8 mouse cellular contexts compared by ENCODE assay signal in genomic region chr17:68273527-68273926, GRCm38 (mm10). TPM values are rescaled to one million over a fixed set of nuclear protein-coding genes. Genes with fewer than 3 reads are reported as not detected.
DNase-seq lines count a peak whose midpoint lies in the region; ATAC-seq and TF ChIP-seq lines count a peak whose summit lies in the region.

TSS of gene L3mbtl4 (plus strand) at chr17:68273797.

- H3K27me3 ChIP-seq in heart, postnatal 0 days (ENCODE audit: control insufficient read depth, insufficient read depth, low read length) = peaks cover 29% of the 10 kb centered on the region
- peaks cover 4% of the 10 kb centered on the region; the same call in 1 of the 2 replicates for H3K27me3 ChIP-seq in forebrain, embryonic 11.5 days (ENCODE audit: control insufficient read depth, insufficient read depth, low read length)
- peaks cover 10% of the 10 kb centered on the region for H3K27me3 ChIP-seq in liver, postnatal 0 days (ENCODE audit: insufficient read depth, low read length)
- peaks cover 19% of the 10 kb centered on the region for H3K27me3 ChIP-seq in stomach, embryonic 15.5 days (replicated peaks)

- intact Hi-C loops in heart, postnatal 10 days (cut with DNase I) = no loop called here

- no peak for DNase-seq in heart, postnatal 0 days (ENCODE audit: low spot score)
- DNase-seq in heart, postnatal 10 days = no peak
- DNase-seq in adrenal gland, postnatal 25 days = peak; percentile 29
- peak; percentile 71 for DNase-seq in forebrain, embryonic 11.5 days (ENCODE audit: low spot score)
- DNase-seq in kidney, postnatal 14 days = peak; percentile 25
- peak; percentile 21 for DNase-seq in liver, postnatal 0 days
- no peak for DNase-seq in adipocyte (ENCODE audit: low spot score)

- no peaks in the 10 kb centered on the region for H3K9me3 ChIP-seq in heart, postnatal 0 days (replicated peaks; ENCODE audit: control insufficient read depth, low read length)
- no peaks in the 10 kb centered on the region for H3K9me3 ChIP-seq in forebrain, embryonic 11.5 days (ENCODE audit: control insufficient read depth, low read length)
- H3K9me3 ChIP-seq in liver, postnatal 0 days (ENCODE audit: low read length) = no peaks in the 10 kb centered on the region
- no peaks in the 10 kb centered on the region for H3K9me3 ChIP-seq in stomach, embryonic 15.5 days

- no peak for ATAC-seq in heart, postnatal 0 days (ENCODE audit: insufficient read depth, low read depth)
- ATAC-seq in forebrain, embryonic 11.5 days (replicated peaks; ENCODE audit: low FRiP score) = peak; percentile 85
- 0 out of 2 replicates have a peak, but pooled peaks have one; percentile 23 for ATAC-seq in liver, postnatal 0 days
- peak; percentile 60; the same call in 1 of the 2 replicates for ATAC-seq in stomach, embryonic 15.5 days (ENCODE audit: insufficient read depth, low FRiP score, low read depth)

- no peak within 1 kb of the TSS for H3K9ac ChIP-seq in heart, postnatal 0 days (replicated peaks; ENCODE audit: low read depth, low read length)
- peak within 1 kb of the TSS; percentile 59 for H3K9ac ChIP-seq in forebrain, embryonic 11.5 days (ENCODE audit: low read length)
- no peak within 1 kb of the TSS for H3K9ac ChIP-seq in liver, postnatal 0 days (replicated peaks)
- 0 out of 2 replicates have a peak within 1 kb of the TSS, but pooled peaks have one; percentile 9 for H3K9ac ChIP-seq in stomach, embryonic 15.5 days

- no peaks in the 10 kb centered on the region; the same call in 1 of the 2 replicates for H3K4me1 ChIP-seq in heart, postnatal 0 days (ENCODE audit: control insufficient read depth, insufficient read depth)
- no peaks in the 10 kb centered on the region for H3K4me1 ChIP-seq in forebrain, embryonic 11.5 days (replicated peaks; ENCODE audit: control insufficient read depth, insufficient read depth, low read length)
- peaks cover 5% of the 10 kb centered on the region; the same call in 1 of the 2 replicates for H3K4me1 ChIP-seq in liver, postnatal 0 days (ENCODE audit: insufficient read depth)
- H3K4me1 ChIP-seq in stomach, embryonic 15.5 days = 0 out of 2 replicates have a peak, but pooled peaks cover 7% of the 10 kb centered on the region

- H3K36me3 ChIP-seq in heart, postnatal 0 days (replicated peaks; ENCODE audit: control insufficient read depth, insufficient read depth, low read length) = no peaks in the 10 kb centered on the region
- no peaks in the 10 kb centered on the region for H3K36me3 ChIP-seq in forebrain, embryonic 11.5 days (ENCODE audit: control insufficient read depth, insufficient read depth, low read length)
- H3K36me3 ChIP-seq in liver, postnatal 0 days (replicated peaks; ENCODE audit: insufficient read depth, low read length) = no peaks in the 10 kb centered on the region
- no peaks in the 10 kb centered on the region for H3K36me3 ChIP-seq in stomach, embryonic 15.5 days

- TF ChIP-seq CTCF in heart, postnatal 0 days (IDR thresholded peaks at IDR 0.05; ENCODE audit: low read depth) = no peak
- no peak for TF ChIP-seq CTCF in liver, postnatal 0 days (IDR thresholded peaks at IDR 0.05; ENCODE audit: low read depth)

- no peak within 1 kb of the TSS for H3K27ac ChIP-seq in heart, postnatal 0 days (ENCODE audit: low read depth)
- H3K27ac ChIP-seq in forebrain, embryonic 11.5 days (ENCODE audit: low read depth, low read length) = no peak within 1 kb of the TSS
- no peak within 1 kb of the TSS for H3K27ac ChIP-seq in liver, postnatal 0 days (ENCODE audit: low read depth)
- no peak within 1 kb of the TSS for H3K27ac ChIP-seq in stomach, embryonic 15.5 days

- peak within 1 kb of the TSS; percentile 33 for H3K4me3 ChIP-seq in heart, postnatal 0 days (ENCODE audit: low read depth, low read length)
- peak within 1 kb of the TSS; percentile 50 for H3K4me3 ChIP-seq in forebrain, embryonic 11.5 days (ENCODE audit: low read depth, low read length)
- peak within 1 kb of the TSS; percentile 30 for H3K4me3 ChIP-seq in liver, postnatal 0 days (ENCODE audit: low read depth, low read length)
- H3K4me3 ChIP-seq in stomach, embryonic 15.5 days (replicated peaks) = peak within 1 kb of the TSS; percentile 36

- 2% methylated on average over 29 of the region's 29 CpGs for WGBS in heart, postnatal 0 days
- whole genome bisulfite sequencing in forebrain, embryonic 11.5 days = 0% methylated on average over 23 of the region's 29 CpGs
- WGBS in liver, postnatal 0 days (ENCODE audit: insufficient replicate concordance) = 2% methylated on average over 25 of the region's 29 CpGs
- 1% methylated on average over 28 of the region's 29 CpGs for WGBS in stomach, embryonic 15.5 days

- TF ChIP-seq EP300 in heart, postnatal 0 days (IDR thresholded peaks at IDR 0.05; ENCODE audit: low read depth) = no peak
- TF ChIP-seq EP300 in liver, postnatal 0 days (IDR thresholded peaks at IDR 0.05; ENCODE audit: low read depth) = no peak

- peak within 1 kb of the TSS; percentile 52 for H3K4me2 ChIP-seq in heart, postnatal 0 days (ENCODE audit: low read depth, low read length)
- peak within 1 kb of the TSS; percentile 96 for H3K4me2 ChIP-seq in forebrain, embryonic 11.5 days (ENCODE audit: low read depth, low read length, severe bottlenecking)
- H3K4me2 ChIP-seq in liver, postnatal 0 days (ENCODE audit: low read depth, low read length) = peak within 1 kb of the TSS; percentile 65
- peak within 1 kb of the TSS; percentile 89 for H3K4me2 ChIP-seq in stomach, embryonic 15.5 days

RNA-seq across cellular contexts. Expression of gene L3mbtl4, which starts in this region (rescaled TPM):
- 0.08 TPM in 1 of 2 replicates, not detected in the other for total RNA-seq in heart, postnatal 0 days (2014; rRNA removed; ENCODE audit: low replicate concordance)
- not detected in 2 replicates for polyA plus RNA-seq in heart, postnatal 0 days (2015; fragmentation: Nextera tagmentation; extraction: Ambion mirVana)
- total RNA-seq in heart, postnatal 10 days (2021) = not detected
- total RNA-seq in adrenal gland, postnatal 25 days (2021) = 0.48 and 1.1 TPM in 2 replicates
- polyA plus RNA-seq in forebrain, embryonic 11.5 days (2014; fragmentation: Nextera tagmentation; extraction: Ambion mirVana) = not detected in 2 replicates
- polyA plus RNA-seq in liver, postnatal 0 days (2015; fragmentation: Nextera tagmentation; extraction: Ambion mirVana) = not detected in 2 replicates
- polyA plus RNA-seq in stomach, embryonic 15.5 days (2015; fragmentation: Nextera tagmentation; extraction: Ambion mirVana) = 0.06 and 0.41 TPM in 2 replicates

Comparison
In these comparisons a context has a peak if more than half of its experiments do, and no peak if none do; other contexts are left out.
1. Peak in DNase-seq, ATAC-seq, H3K4me3 ChIP-seq, H3K9ac ChIP-seq and H3K4me2 ChIP-seq in forebrain, embryonic 11.5 days; RNA of the gene not detected or under 1 TPM.
2. Peak in DNase-seq, ATAC-seq, H3K4me3 ChIP-seq and H3K4me2 ChIP-seq in liver, postnatal 0 days; RNA of the gene not detected or under 1 TPM.
3. Peak in ATAC-seq, H3K4me3 ChIP-seq, H3K9ac ChIP-seq and H3K4me2 ChIP-seq in stomach, embryonic 15.5 days; RNA of the gene not detected or under 1 TPM.
4. DNase-seq: peak in adrenal gland, postnatal 25 days (single experiment) and kidney, postnatal 14 days (single experiment); none in heart, postnatal 0 days (single experiment), heart, postnatal 10 days (0 of 2) and adipocyte (single experiment).
5. Peak in every context shown above with its lines, with median percentiles within 50 percentile points of each other: H3K4me2 ChIP-seq and H3K4me3 ChIP-seq.